Mouse (Mus musculus) megakaryocyte, embryonic 14.5 days (primary cell): ENCODE data around the gene 6030408B16Rik.

Source experiments
- FLI1 ChIP-seq: IDR thresholded peaks from 2 replicates; pipeline ENCODE4 v1.6.1; 2012; ENCODE audit warnings: low read length, inconsistent platforms, mixed read lengths
- GATA1 ChIP-seq: IDR thresholded peaks from 3 replicates; pipeline ENCODE4 v1.6.1; 2012; ENCODE audit warnings: mixed read lengths, low read length, inconsistent platforms, borderline replicate concordance

- TF ChIP-seq GATA1 (no peak), FLI1 (no peak)
Measured at GRCm38 (mm10) chr15:101260387-101260786, 32.6 kb upstream of the 6030408B16Rik start.
